Mouse (Mus musculus) myocyte (in vitro differentiated cells): ENCODE data around the gene Mab21l3.

Experiments
- E2F4 ChIP-seq: IDR thresholded peaks from one replicate; pipeline ENCODE4 v1.6.1; 2011; ENCODE audit warnings: mild to moderate bottlenecking, control low read depth, moderate library complexity; ENCODE audit not compliant: insufficient read depth
- MAX ChIP-seq: IDR thresholded peaks from one replicate; pipeline ENCODE4 v1.6.1; 2011; ENCODE audit warnings: low read depth, mild to moderate bottlenecking, control low read depth
- MYOD1 ChIP-seq, 3 experiments: IDR thresholded peaks; one replicate each; pipeline ENCODE4 v1.6.1; 2011; ENCODE audit warnings: control low read depth in 2 of 3, low read depth in 2 of 3, mild to moderate bottlenecking in 2 of 3, moderate library complexity in 1 of 3; ENCODE audit not compliant: insufficient read length in 2 of 3, control insufficient read depth in 1 of 3
- MYOG ChIP-seq, 3 experiments: IDR thresholded peaks; one replicate each; pipeline ENCODE4 v1.6.1; 2011; ENCODE audit warnings: control low read depth in 2 of 3, low read depth in 2 of 3, mild to moderate bottlenecking in 2 of 3; ENCODE audit not compliant: insufficient read length in 2 of 3, control insufficient read depth in 1 of 3, insufficient read depth in 1 of 3
- POLR2A ChIP-seq: IDR thresholded peaks from one replicate; pipeline ENCODE4 v1.6.1; 2011; ENCODE audit warnings: low read depth, mild to moderate bottlenecking, control low read depth, moderate library complexity; ENCODE audit not compliant: insufficient read length
- POLR2AphosphoS2 ChIP-seq: IDR thresholded peaks from one replicate; pipeline ENCODE4 v1.6.1; 2011; ENCODE audit warnings: low read depth, control low read depth; ENCODE audit not compliant: insufficient read length
- SRF ChIP-seq: IDR thresholded peaks from one replicate; pipeline ENCODE4 v1.6.1; 2011; ENCODE audit warnings: low read depth; ENCODE audit not compliant: control insufficient read depth, insufficient read length
- TCF12 ChIP-seq: IDR thresholded peaks from one replicate; pipeline ENCODE4 v1.6.1; 2011; ENCODE audit warnings: mild to moderate bottlenecking, control low read depth; ENCODE audit not compliant: poor library complexity, insufficient read depth, severe bottlenecking
- USF1 ChIP-seq: IDR thresholded peaks from one replicate; pipeline ENCODE4 v1.6.1; 2011; ENCODE audit warnings: low read depth, mild to moderate bottlenecking, control low read depth, moderate library complexity

- no peak for TF ChIP-seq SRF
- no peak for TF ChIP-seq POLR2A
- no peak for TF ChIP-seq MAX
- no peak for TF ChIP-seq USF1
- no peak for TF ChIP-seq MYOG (IDR thresholded peaks at IDR 0.05; ENCODE audit: control insufficient read depth in 1 of 3, insufficient read depth in 1 of 3, insufficient read length in 2 of 3, low read depth in 2 of 3)
- no peak for TF ChIP-seq E2F4
- no peak for TF ChIP-seq MYOD1 (IDR thresholded peaks at IDR 0.05; ENCODE audit: control insufficient read depth in 1 of 3, insufficient read length in 2 of 3, low read depth in 2 of 3)
- TF ChIP-seq POLR2AphosphoS2: no peak
- no peak for TF ChIP-seq TCF12
Observed at GRCm38 (mm10) chr3:101803764-101804163, 45.0 kb downstream of the Mab21l3 start.
